Mouse (Mus musculus) ES-E14 (cell line): ENCODE results near the gene Dpep3.

Source experiments
- CHD2 ChIP-seq: IDR thresholded peaks from 2 replicates; pipeline ENCODE4 v1.6.1; 2014; ENCODE audit warnings: mild to moderate bottlenecking, low read depth, low read length, inconsistent platforms
- ZC3H11A ChIP-seq: IDR thresholded peaks from 2 replicates; pipeline ENCODE4 v1.6.1; 2012; ENCODE audit warnings: low read depth, mild to moderate bottlenecking, inconsistent platforms, low read length, borderline replicate concordance
- ZNF384 ChIP-seq: IDR thresholded peaks from 2 replicates; pipeline ENCODE4 v1.6.1; 2012; ENCODE audit warnings: low read depth, low read length, inconsistent platforms

DNA sequence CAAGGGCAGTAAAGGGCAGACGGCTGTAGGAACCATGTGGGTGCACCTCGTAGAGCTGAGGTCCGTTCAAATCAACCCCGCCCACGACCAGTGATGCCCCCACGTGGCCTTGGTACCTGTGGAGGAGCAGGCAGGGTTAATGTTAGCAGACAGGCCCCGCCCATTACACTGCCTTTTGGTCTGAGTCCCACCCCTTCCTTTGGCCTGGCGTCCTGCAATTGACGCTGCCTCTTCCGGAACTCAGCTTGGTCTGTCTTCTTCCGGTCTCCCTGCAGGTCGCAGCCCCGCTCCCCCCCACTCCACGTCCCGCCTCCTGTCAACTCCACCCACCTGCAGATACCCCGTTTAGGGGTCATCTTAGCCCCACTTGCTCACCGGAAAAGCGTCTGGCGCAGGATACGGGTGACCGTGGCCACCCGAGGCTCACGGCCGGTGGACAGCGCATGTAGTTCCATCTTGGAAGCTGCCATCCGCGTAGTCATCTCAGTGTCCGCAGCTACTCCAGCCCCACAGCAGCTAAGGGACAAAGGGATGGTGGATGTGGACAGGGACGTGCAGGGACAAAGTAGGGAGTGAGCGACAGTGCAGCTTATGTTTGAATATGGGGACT is 42.3 kb downstream of the Dpep3 start:
- TF ChIP-seq CHD2 = no peak
- no peak for TF ChIP-seq ZNF384
- no peak for TF ChIP-seq ZC3H11A
